Mouse (Mus musculus) MEL (cell line): ENCODE results near the gene H2-Eb1. TPM values are rescaled to one million over a fixed set of nuclear protein-coding genes. Genes with fewer than 3 reads are reported as not detected.

ENCODE experiments used
- DNase-seq: peaks from one replicate; pipeline ENCODE4 v3.0.0; 2011; ENCODE audit warnings: low read depth, low spot score
- H3K27ac ChIP-seq: 2 replicates; pipeline ENCODE4 v1.5.1; 2012; ENCODE audit warnings: low read depth, mild to moderate bottlenecking, control low read depth, low read length, moderate library complexity; ENCODE audit not compliant: control insufficient read depth
- H3K27me3 ChIP-seq, 2 experiments: fragments of 150-350 bp in 1 of 2; sonication (generic) in 1 of 2; 2 replicates each; pipeline ENCODE4 v1.6.1; 2012; ENCODE audit warnings: low read length in 2 of 2, mild to moderate bottlenecking in 2 of 2, improper control_type of control experiment in 1 of 2, moderate library complexity in 1 of 2; ENCODE audit not compliant: insufficient read depth in 2 of 2, control insufficient read depth in 1 of 2
- H3K36me3 ChIP-seq, 2 experiments: 2 replicates each; pipeline ENCODE4 v1.6.1; 2012 to 2014; ENCODE audit warnings: low read length in 2 of 2, improper control_type of control experiment in 1 of 2, inconsistent platforms in 1 of 2, mild to moderate bottlenecking in 1 of 2; ENCODE audit not compliant: insufficient read depth in 2 of 2, control insufficient read depth in 1 of 2
- H3K4me1 ChIP-seq, 2 experiments: fragments of 150-350 bp in 1 of 2; sonication (generic) in 1 of 2; 2 replicates each; pipeline ENCODE4 v1.6.1; 2012; ENCODE audit warnings: low read length in 2 of 2, improper control_type of control experiment in 1 of 2, mild to moderate bottlenecking in 1 of 2; ENCODE audit not compliant: insufficient read depth in 2 of 2, control insufficient read depth in 1 of 2
- H3K4me3 ChIP-seq, 2 experiments: fragments of 150-350 bp in 1 of 2; sonication (generic) in 1 of 2; 2 replicates each; pipeline ENCODE4 v1.5.1; 2012; ENCODE audit warnings: low read depth in 2 of 2, low read length in 2 of 2, mild to moderate bottlenecking in 2 of 2, moderate library complexity in 2 of 2, control low read depth in 1 of 2, improper control_type of control experiment in 1 of 2; ENCODE audit not compliant: control insufficient read depth in 1 of 2, insufficient read depth in 1 of 2
- H3K79me2 ChIP-seq: 2 replicates; pipeline ENCODE4 v1.6.1; 2012; ENCODE audit warnings: mild to moderate bottlenecking, low read length, moderate library complexity; ENCODE audit not compliant: control insufficient read depth, poor library complexity, insufficient read depth
- H3K9ac ChIP-seq: 2 replicates; pipeline ENCODE4 v1.6.1; 2012; ENCODE audit warnings: low read depth, mild to moderate bottlenecking, control low read depth, low read length, moderate library complexity; ENCODE audit not compliant: control insufficient read depth, poor library complexity, severe bottlenecking
- H3K9me3 ChIP-seq: fragments of 150-350 bp; sonication (generic); replicated peaks from 2 replicates; pipeline ENCODE4 v1.6.1; 2012; ENCODE audit warnings: mild to moderate bottlenecking, low read length, improper control_type of control experiment, moderate library complexity; ENCODE audit not compliant: insufficient read depth
- CHD1 ChIP-seq: IDR thresholded peaks from 2 replicates; pipeline ENCODE4 v1.6.1; 2012; ENCODE audit warnings: low read depth, mild to moderate bottlenecking, inconsistent platforms, low read length, improper control_type of control experiment
- CHD2 ChIP-seq: IDR thresholded peaks from 2 replicates; pipeline ENCODE4 v1.6.1; 2011; ENCODE audit warnings: low read length, improper control_type of control experiment
- EP300 ChIP-seq, 2 experiments: IDR thresholded peaks; 2 replicates each; pipeline ENCODE4 v1.6.1; 2011; ENCODE audit warnings: improper control_type of control experiment in 2 of 2, low read length in 2 of 2, low read depth in 1 of 2, mild to moderate bottlenecking in 1 of 2
- GABPA ChIP-seq: IDR thresholded peaks from 2 replicates; pipeline ENCODE4 v1.6.1; 2012; ENCODE audit warnings: low read depth, mild to moderate bottlenecking, inconsistent platforms, low read length, improper control_type of control experiment, moderate library complexity
- JUND ChIP-seq: IDR thresholded peaks from 2 replicates; pipeline ENCODE4 v1.6.1; 2011; ENCODE audit warnings: low read depth, mild to moderate bottlenecking, improper control_type of control experiment, low read length
- MAFK ChIP-seq: IDR thresholded peaks from 2 replicates; pipeline ENCODE4 v1.6.1; 2011; ENCODE audit warnings: low read depth, mild to moderate bottlenecking, low read length, improper control_type of control experiment, borderline replicate concordance
- MYB ChIP-seq: IDR thresholded peaks from 2 replicates; pipeline ENCODE4 v1.6.1; 2011; ENCODE audit warnings: mild to moderate bottlenecking, low read depth, low read length, improper control_type of control experiment
- NRF1 ChIP-seq: IDR thresholded peaks from 2 replicates; pipeline ENCODE4 v1.6.1; 2014; ENCODE audit warnings: low read depth, mild to moderate bottlenecking, inconsistent platforms, low read length, improper control_type of control experiment, moderate library complexity; ENCODE audit not compliant: poor library complexity, insufficient read depth, severe bottlenecking
- POLR2A ChIP-seq, 2 experiments: IDR thresholded peaks; 2 replicates each; pipeline ENCODE4 v1.6.1; 2011 to 2012; ENCODE audit warnings: low read length in 2 of 2, mild to moderate bottlenecking in 2 of 2, control low read depth in 1 of 2, improper control_type of control experiment in 1 of 2, low read depth in 1 of 2, moderate library complexity in 1 of 2; ENCODE audit not compliant: control insufficient read depth in 1 of 2, insufficient read depth in 1 of 2, poor library complexity in 1 of 2
- POLR2AphosphoS5 ChIP-seq: IDR thresholded peaks from 2 replicates; pipeline ENCODE4 v1.6.1; 2012; ENCODE audit warnings: low read depth, borderline replicate concordance, mild to moderate bottlenecking, inconsistent platforms, low read length, moderate library complexity, mixed read lengths
- RAD21 ChIP-seq: IDR thresholded peaks from 2 replicates; pipeline ENCODE4 v1.6.1; 2011; ENCODE audit warnings: mild to moderate bottlenecking, low read depth, low read length, improper control_type of control experiment
- SIN3A ChIP-seq: IDR thresholded peaks from 2 replicates; pipeline ENCODE4 v1.6.1; 2012; ENCODE audit warnings: low read length, improper control_type of control experiment, inconsistent platforms
- SMC3 ChIP-seq: IDR thresholded peaks from 2 replicates; pipeline ENCODE4 v1.6.1; 2011; ENCODE audit warnings: low read depth, low read length, improper control_type of control experiment
- TBP ChIP-seq: IDR thresholded peaks from 2 replicates; pipeline ENCODE4 v1.8.0; 2011; ENCODE audit warnings: low read depth, low read length, improper control_type of control experiment
- UBTF ChIP-seq: IDR thresholded peaks from 2 replicates; pipeline ENCODE4 v1.6.1; 2012; ENCODE audit warnings: low read depth, mild to moderate bottlenecking, inconsistent platforms, low read length, improper control_type of control experiment, moderate library complexity, borderline replicate concordance; ENCODE audit not compliant: insufficient read depth
- USF1 ChIP-seq: IDR thresholded peaks from 2 replicates; pipeline ENCODE4 v1.6.1; 2014; ENCODE audit warnings: low read depth, mild to moderate bottlenecking, inconsistent platforms, low read length, improper control_type of control experiment, moderate library complexity
- polyA plus RNA-seq, 2 experiments: library from polyadenylated mRNA; stranded (reverse) in 1 of 2; unstranded in 1 of 2; fragments of >175 nt in 1 of 2; fragments of >200 nt in 1 of 2; gene quantifications; 2 replicates each; pipeline versions ENCODE4 v1.2.1 to v1.2.4; 2012; ENCODE audit warnings: low replicate concordance in 2 of 2, low read depth in 1 of 2; ENCODE audit not compliant: insufficient read length in 2 of 2, insufficient read depth in 1 of 2, missing spikeins in 1 of 2
- total RNA-seq: library from RNA; depleted of rRNA; stranded (reverse); fragments of 300-350 nt; gene quantifications from 2 replicates; pipeline ENCODE4 v1.2.3, GENCODE M21; 2012; rRNA removed

The H2-Eb1 gene
- total RNA-seq (0.15 TPM in 1 of 2 replicates, not detected in the other), polyA plus RNA-seq (under 1 TPM in 1 of 2 experiments, not detected in 1; 0.07 TPM)

DNA sequence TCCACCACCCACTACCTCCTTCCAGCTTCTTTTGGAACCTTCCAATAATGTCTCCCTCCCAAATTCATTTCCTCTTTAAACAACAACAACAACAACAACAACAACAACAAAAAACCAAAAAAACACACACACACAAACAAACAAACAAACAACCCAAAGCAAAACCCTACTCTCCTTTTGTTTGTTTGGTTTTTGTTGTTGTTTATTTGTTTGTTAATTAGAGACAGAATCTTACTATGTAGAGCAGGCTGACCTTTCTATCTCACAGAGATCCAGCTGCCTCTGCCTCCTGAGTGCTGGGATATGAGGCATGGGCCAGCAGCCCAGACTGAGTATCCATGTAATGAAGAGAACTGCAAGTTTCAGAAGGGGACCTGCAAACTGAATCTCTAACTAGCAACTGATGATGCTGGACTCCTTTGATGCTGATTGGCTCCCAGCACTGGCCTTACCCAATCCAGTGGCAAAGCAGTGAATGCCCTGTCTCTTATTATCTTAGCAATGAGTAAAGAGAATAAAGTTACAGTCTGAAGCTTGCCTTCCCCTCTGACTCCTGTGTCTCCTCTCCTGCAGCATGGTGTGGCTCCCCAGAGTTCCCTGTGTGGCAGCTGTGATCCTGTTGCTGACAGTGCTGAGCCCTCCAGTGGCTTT, at the start of gene H2-Eb1:
TSS of gene H2-Eb1 (plus strand) at position 488 of the 651 bp plus-strand sequence.
- TF ChIP-seq UBTF, result no peak
- no peak for TF ChIP-seq EP300 (IDR thresholded peaks at IDR 0.05; ENCODE audit: low read depth in 1 of 2, low read length in 2 of 2)
- no peak for TF ChIP-seq GABPA
- peak; percentile 96 for TF ChIP-seq CHD2
- no peak within 1 kb of the TSS for H3K27ac ChIP-seq

DNA sequence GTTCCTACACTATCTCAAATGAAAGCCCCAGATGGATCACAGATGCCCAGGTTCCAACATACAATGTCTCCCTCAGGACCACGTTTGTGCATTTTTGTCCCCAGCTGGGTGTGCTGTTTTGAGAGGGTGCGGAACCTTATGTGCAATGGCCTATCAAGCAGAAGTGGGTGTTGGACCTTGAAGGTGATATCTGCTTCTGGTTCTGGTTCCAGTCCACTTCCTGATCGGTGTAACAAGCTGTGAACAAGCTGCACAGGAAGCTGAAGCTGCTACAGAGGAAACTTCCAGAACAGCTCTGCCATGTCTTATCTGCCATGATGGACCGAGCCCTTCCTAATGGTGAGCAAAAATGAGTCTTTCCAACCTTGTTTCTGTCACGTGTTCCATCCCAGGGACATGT, 49.2 kb upstream of the H2-Eb1 start:
- Histone ChIP-seq H3K36me3 (no peaks in the 10 kb centered on the region), H3K27ac (no peak overlapping the region), H3K9ac (no peak overlapping the region), H3K4me1 (0 out of 4 replicates have a peak, but pooled peaks cover 0 to 2% of the 10 kb centered on the region in 2 experiments), H3K79me2 (no peaks in the 10 kb centered on the region), H3K27me3 (peaks cover 8% of the 10 kb centered on the region in 2 experiments), H3K9me3 (no peaks in the 10 kb centered on the region), H3K4me3 (no peak overlapping the region)
- DNase-seq, result no peak
- TF ChIP-seq JUND (no peak), RAD21 (no peak), SIN3A (no peak), POLR2A (IDR thresholded peaks at IDR 0.05; ENCODE audit: control insufficient read depth in 1 of 2, insufficient read depth in 1 of 2, low read depth in 1 of 2, low read length in 2 of 2, poor library complexity in 1 of 2) (no peak), NRF1 (no peak), CHD2 (no peak), MYB (no peak), USF1 (no peak), MAFK (no peak), POLR2AphosphoS5 (no peak), SMC3 (no peak), TBP (no peak), CHD1 (no peak)

More for the DNA sequence above, at the start of gene H2-Eb1:
- no peak within 1 kb of the TSS for H3K9ac ChIP-seq
- DNase-seq, result peak; percentile 90
- H3K27me3 ChIP-seq, result no peaks in the 10 kb centered on the region; a peak in 1 of 4 replicates
- H3K79me2 ChIP-seq, result no peaks in the 10 kb centered on the region
- no peaks in the 10 kb centered on the region for H3K9me3 ChIP-seq
- H3K4me1 ChIP-seq, result no peaks in the 10 kb centered on the region; a peak in 1 of 4 replicates
- H3K36me3 ChIP-seq, result no peaks in the 10 kb centered on the region
- no peak within 1 kb of the TSS for H3K4me3 ChIP-seq
